Mouse (Mus musculus): ENCODE measurements around the gene Foxo1.

The Foxo1 gene

DNA sequence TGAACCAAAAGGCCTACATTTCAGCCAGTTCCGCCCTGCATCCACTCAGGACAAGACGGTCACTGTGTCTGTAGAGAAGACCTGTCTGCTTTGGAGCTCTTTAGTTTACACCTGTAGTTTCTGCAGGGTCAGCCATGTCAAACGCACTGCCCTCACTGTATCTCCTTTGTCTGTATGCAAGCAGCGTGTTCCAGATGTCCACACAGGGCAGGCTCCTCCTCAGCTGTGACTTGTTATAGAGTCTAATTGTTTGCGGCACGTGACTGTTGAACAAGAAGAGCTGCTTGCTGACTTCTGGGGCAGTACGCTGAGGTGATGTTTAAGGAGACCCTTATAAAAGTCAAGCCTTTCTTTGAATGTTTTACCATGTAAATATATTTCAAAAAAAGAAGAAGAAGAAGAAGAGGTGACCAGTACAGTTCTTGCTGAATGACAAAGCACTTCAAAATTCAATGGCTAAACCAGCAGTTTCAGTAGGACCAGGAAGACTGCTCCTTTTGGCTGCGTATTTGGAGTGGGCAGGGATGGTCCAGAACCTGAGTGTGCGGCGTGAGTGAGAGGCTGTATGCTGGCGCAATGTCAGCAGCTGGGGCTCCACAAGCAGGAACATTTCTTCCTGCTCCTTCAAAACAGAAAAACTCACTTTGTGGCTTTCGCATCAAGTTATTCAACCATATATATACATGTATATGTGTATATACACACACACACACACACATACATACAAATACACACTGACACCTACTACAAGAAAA is 52.6 kb downstream of the Foxo1 start:
- DNase-seq: no peak

DNA sequence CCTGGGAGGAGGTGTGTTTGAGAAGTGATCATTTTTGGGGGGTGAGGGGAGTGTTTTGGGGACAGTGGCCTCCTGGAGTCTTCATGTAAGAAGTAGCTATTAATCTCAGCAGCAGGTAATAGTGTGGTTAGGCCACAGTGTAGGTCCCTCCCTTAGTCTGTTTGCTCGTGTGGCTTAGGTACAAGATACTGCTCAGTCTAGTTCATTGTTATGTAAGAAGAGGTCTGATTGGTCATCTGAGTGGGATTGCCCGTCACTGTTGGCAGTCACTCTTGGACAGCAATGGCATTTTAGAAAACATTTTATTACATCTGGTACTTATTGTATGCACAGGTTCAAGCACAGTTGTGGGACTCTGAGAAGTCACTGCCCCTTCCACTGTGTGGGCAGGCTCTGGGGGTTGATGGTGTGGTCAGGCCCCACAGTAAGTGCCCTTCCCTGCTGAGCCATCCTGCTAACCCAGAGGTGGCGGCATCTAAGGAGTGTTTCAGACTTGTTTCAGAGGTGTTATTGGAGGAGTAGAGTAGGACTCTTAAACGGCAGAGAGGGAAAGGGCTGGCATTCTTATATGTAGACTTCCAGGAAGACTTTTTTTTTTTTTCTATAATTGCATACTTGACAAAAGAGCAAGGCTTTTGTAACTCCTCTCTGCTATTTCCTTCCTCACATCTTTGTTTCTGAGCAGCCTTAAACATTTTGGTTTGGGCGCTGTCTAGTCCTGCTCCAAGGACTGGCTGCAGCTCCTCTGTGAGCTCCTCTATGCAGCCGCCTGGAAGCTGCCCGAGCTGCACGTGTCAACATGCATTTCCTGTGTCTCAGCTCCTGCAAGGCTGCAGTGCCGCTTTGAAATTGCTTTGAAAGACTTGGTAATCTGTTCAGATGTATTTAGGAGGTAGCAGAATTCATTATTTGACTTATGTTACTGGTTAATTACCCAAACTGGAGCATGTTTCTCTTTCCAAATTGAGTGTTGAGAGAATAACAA is 54.6 kb downstream of the Foxo1 start:
- peak; percentile 37 for DNase-seq

DNA sequence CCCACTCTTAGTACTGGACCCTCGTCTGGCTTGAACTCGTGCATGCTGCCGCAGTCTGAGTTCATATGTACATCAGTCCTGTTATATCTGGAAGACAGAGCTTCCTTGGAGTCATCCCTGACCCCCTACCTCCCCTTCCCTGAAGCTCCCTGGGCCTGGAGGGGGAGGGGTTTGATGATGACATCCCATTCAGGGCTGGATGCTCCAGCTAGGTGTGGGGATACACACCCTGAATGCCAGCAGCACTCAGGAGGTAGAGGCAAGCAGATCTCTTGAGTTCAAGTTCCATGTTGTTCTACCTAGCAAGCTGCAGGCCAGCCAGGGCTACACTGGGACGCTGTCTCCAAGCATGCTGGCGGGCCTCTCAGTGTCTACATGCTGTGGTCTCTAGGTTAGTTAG is 56.9 kb downstream of the Foxo1 start:
- DNase-seq: no peak

DNA sequence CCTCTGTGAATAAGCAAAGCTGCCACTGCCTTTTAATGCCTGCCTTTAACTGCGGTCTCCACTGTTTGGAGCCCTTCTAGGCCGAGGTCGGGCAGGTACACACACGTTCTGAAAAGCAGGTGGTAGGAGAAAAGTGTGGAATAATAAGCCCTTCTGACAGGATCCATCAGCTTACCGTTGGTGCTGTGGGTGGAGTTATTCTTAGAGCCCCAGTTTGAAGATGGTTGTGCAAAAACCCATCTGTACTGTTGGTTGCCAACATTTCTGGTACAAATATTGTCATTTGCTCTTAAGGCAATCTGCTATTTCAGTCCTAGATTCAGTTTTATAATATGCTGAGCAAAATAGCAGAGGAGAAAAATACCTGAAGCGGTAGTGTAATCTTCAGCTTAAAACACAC is 58.6 kb downstream of the Foxo1 start:
- no peak for DNase-seq

DNA sequence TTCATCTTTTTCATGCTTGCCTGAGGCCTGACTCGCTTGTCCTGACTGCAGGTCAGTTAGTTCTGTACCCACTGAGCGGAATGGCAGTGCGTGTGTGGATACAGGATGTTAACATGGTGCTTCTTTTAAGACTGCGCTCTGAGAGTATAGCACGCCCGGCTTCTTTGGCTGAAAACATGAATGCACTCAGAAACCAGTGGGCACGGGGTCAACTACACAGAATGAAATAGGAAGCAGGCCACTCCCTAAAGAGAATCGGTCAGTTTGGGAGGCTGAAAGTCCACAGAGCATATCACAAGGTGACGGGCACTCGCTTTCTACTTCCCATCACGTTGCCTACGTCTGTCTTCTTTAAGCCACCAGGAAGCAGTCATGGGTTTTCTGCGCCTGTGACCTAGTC is 59.0 kb downstream of the Foxo1 start:
- DNase-seq: no peak

DNA sequence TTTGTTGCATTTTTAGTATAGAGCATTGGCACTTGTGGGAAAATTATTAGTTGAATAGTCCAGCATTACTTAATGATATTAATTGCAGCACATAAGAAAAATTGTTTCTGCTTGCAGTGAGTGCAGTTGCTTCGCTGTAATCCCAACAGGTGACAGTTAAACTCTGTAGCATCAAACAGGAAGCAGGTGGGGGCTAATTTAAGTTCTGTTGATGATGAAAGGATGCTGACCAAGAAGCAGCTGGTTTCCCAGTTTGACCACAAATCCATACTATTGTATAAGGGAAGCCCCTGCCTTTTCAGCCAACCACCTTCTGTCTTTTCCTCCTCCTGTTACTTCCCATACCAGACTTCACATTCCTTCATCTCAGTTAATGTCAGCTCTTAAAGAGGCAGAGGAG is 63.6 kb downstream of the Foxo1 start:
- DNase-seq: no peak

DNA sequence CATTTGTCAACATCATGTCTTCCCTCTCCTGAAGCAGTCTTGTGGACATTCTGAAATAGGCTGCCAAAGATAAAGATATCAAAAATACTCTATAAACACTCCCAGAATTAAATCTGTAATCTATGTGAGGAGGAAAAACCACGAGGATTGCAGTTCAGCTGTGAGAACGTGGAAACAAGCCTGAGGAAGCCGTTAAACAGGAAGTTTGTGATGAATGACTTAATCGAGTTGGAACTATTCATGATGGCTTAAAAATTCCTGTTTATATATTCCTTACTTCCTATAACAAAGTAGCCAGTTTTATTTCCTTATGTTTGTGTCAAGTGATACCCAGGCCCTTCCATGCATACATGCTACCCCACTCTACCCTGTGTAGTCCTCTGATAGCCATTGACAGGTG is 70.6 kb downstream of the Foxo1 start:
- DNase-seq: no peak

DNA sequence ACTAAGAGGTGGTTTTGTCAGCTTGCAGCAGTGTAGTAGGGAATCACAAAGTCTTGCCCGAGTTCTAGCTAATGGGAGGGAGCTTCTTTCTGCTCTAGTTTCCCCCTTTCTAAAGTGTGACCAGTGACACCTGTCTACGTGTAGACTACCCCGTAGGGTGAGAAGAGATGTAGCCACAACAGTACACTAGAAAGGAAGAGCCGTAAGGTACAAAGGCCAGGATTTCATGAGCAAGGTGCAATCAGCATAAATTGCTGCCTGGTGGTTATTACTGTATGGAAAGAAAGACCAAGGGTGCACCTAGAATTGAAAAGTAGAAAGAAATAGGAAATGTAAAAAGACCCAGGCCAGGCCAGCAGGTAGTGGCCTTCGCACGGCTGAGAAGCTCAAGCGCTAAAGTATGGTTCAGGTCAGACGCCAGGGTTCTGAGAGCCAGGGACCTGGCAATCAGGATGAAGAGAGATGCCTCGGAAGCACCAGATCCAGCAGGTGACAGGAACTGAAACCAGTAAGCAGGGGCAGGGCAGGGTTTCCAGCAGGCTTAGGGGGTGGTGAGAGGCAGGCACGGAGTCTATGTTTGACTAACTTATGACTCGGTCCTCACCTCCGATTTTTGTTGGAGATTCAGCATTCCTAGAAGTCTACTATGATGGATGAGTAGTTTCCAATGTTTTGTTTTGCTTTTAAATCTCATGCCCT is 72.3 kb downstream of the Foxo1 start:
- no peak for DNase-seq

DNA sequence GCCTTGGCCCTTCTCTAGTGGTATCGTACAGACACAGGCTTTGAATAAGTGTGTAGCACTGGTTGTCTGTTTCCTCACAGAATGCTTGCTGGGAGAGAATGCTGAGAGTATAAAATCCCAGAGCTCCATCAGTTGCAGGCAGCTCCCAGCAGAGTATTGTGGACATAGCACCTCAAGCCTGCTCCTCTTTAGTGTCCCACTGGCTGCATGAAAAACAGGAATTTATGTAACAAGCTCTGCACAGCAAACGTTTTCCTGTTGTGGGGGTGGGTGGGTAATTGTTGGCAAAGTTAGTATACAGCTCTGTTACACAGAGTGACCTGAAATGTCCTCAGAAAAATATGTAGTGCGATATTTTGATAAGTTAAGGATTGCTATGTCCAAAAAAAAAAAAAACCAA is 74.1 kb downstream of the Foxo1 start:
- peak; percentile 42 for DNase-seq

DNA sequence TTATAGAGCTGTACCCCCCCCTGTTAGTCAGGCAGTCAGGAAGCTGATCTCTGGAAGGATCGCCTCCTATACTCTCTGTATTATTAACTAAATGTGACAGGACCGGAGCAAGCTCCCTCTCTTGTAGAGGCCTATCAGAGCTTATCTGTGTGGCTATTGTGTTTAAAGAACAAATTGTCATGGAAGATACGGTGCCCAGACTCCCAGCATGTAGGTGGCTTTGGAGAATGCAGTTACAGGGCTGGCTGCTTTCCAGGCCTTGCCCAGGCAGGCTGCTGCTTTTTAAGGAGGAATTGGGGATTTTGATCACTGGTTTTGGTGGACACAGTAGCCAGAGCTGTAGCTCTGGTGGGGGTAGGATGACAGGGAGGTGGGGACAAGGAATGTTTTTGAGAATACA is 74.7 kb downstream of the Foxo1 start:
- DNase-seq: peak; percentile 48

DNA sequence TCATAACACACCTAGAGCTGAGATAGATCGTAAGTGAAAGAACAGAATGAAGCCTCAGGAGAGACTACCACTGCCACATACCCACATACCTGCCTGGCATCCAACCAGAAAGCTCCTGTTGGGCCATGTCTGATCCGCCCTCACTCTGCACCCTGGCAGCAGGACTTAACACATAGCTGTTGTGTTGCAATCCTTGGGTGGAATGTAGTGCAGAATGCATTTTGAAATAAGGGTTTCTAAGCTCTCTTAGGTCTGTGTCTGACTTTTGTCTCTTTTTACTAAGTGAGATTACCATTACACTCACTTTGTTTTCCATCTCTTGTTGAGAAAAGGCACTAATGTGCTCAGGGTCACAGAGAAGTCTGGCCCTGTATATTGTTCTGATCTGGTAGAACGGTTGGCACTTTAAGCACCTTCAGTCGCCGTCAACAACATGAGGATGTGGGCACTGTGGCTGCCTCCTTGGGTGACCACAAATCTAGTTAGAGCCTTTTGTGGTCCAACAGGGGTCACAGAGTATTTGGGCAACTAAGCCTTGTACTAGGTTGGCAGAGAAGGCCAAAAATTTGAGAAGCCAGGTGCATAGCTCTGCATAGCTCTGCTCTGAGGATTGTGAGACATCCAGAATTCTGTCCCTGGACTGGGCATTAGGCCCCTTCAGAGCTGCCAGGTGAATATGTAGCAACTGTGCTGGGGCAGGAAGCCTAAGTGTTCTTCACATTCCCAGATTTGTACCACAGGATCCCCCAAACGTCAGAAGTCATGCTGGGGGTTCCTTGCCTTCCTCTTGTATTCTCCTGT is 75.3 kb downstream of the Foxo1 start:
- DNase-seq: peak; percentile 56

DNA sequence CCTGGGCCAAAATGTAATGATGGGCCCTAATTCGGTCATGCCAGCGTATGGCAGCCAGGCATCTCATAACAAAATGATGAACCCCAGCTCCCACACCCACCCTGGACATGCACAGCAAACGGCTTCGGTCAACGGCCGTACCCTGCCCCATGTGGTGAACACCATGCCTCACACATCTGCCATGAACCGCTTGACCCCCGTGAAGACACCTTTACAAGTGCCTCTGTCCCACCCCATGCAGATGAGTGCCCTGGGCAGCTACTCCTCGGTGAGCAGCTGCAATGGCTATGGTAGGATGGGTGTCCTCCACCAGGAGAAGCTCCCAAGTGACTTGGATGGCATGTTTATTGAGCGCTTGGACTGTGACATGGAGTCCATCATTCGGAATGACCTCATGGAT is 77.7 kb downstream of the Foxo1 start:
- DNase-seq: no peak

DNA sequence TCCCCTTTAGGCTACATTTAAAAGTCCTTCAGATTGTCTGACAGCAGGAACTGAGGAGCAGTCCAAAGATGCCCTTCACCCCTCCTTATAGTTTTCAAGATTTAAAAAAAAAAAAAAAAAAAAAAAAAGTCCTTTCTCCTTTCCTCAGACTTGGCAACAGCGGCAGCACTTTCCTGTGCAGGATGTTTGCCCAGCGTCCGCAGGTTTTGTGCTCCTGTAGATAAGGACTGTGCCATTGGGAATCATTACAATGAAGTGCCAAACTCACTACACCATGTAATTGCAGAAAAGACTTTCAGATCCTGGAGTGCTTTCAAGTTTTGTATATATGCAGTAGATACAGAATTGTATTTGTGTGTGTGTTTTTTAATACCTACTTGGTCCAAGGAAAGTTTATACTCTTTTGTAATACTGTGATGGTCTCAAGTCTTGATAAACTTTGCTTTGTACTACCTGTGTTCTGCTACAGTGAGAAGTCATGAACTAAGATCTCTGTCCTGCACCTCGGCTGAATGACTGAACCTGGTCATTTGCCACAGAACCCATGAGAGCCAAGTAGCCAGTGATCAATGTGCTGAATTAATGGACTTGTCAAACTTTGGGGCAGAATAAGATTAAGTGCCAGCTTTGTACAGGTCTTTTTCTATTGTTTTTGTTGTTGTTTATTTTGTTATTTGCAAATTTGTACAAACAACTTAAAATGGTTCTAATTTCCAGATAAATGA is 79.0 kb downstream of the Foxo1 start:
- DNase-seq: peak; percentile 43

DNA sequence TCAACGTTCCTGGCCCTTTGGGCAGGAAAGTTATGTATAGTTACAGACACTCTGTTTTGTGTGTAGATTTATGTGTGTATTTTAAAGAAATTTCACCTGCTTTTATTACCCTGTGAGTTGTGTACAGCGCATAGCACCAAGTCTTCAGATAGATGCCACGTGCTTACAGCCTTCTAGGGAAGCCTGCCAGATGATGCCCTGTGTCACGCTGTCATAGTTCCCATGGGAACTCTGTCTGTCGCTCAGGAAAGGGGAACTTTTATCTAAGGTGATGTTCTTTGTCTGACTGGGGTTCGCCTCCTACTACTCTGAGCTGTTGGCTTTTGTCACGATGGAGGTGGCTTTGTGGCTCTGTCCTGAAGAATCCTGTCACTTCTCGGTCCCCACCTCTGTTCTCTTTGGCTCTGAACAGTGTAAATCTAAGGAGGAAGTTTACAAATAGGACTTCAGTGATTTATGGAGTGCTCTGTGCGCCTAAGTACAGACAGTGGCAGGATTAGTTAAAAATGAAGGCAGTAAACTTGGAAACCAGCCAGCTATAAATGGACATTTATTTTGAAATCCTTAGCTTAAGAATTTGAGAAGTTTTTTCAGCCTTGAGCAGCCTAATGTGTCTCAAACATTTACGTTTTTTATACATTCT is 80.0 kb downstream of the Foxo1 start:
- DNase-seq: no peak

DNA sequence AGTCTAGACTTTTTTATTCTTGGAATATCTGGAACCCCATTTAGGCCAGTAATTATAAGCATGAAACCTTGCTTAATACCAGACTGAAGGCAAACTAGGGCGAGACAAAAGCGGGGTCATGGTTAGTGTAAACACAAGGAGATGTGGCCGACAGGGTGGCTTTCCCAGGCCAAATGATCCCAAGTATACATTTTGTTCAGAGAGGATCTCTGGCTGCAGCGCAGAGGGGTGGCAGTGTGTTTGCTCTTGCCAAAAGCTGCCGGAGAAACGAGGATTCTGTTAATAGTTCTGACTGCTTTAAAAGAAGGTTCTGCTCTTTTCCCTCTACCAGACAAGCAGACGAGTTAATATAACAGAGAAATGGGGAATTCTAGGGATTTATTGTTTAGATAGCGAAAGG is 82.5 kb downstream of the Foxo1 start:
- DNase-seq: no peak

DNA sequence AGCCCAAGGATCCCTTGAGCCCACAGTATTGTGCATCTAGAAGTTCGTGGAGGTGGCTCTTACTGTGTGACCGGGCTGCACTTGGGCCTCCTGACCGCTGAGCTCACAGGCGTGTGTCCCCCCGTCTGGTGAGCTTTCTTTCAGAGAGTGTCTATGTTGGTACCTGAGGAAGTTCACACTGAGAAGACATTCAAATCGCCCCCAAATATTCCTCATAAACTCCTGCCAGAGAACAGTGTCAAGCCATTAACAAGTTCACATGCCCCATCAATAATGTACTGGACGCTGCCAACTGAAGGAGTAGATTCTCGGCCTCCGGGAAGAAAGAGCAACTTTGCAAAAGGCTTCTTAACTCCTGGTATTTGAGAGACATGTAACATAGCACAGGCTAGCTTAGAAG is 83.8 kb downstream of the Foxo1 start:
- DNase-seq: no peak

DNA sequence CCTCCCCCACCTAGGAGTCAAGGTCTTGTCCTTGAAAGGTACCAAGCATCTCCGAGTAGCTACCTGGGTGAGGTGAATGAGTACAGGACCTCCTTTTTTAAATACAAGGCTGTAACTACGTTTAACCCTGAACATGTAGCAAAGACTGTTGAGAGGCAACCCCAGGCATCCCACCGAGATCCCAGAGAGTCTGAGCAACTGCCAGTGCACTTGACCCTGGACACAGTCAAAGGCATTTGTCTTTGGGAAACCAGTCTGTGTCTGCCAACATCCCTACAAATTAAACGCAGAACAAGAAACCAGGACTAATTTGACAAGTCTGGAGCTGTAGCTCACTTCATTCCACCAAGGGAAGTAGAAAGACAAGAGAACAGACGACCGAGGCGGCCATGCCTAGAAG is 86.1 kb downstream of the Foxo1 start:
- DNase-seq: no peak

DNA sequence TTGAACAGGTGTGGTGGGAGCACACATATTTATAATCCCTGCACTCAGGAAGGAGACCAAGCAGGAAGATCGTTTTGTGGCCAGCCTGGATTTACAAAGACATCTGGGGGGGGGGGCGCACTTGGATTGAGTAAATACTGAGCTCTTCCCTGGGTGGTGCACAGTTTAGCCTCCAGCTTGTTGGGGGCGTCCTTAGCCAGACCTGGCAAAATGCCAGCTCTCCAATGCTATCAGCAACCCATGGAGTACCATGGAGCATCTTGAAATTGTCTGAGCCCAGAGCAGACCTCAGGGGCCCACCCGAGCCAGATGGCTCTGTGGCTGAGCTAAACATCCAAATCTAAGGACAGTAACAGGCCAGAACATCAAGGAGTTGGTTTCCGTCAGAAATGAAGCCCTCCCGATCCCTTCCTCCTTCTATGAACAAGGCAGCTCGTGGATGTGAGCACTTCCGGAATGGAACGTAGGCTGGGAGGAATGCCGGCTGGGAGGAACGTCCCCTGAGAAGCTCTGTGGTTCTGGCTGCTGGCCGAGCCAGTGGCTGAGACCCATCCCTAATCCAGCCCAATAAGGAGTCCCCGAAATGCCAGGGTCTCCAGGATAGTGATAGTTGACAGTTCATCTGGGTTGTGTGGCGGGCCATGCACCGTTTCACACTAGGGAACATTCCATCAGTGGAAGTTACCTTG is 89.3 kb downstream of the Foxo1 start:
- DNase-seq: peak; percentile 50

DNA sequence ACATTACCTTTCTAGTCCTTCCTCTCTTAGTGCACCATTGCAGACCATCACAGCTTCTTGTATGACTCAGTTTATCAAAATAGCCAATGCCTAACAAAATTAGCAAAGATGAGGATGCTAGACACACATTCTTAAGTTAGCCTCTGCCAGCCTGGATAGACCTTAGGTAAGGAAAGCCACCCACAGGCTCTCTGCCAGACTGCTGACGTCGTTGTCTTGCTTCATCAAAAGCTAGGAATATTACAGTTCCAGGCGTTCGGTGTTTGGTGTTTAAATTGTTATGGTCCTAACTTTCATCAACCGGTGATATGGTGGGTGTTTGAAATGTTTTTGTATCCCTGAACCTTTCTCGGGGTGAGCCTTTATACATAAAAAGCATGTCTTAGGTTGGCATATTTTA is 96.4 kb downstream of the Foxo1 start:
- no peak for DNase-seq

DNA sequence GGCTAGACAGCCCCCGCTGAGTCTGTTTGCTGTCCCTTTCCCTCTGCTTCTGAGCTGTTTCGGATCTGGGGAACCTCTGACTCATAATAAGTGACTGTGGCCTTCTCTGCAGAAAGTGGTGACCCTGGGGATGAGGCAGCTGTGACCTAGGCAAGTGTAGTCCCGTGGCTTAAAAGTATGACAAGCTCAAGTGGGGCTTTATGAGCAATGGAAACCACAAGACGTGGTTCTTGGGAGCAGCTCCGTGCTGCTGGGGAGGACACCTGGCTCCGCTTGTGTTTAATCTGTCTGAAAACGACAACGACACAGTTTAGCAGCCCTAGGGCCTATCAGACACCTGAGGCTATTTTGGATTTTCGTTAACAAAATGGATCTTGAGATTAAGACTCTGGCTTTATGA is 101.1 kb downstream of the Foxo1 start:
- no peak for DNase-seq
